Mouse (Mus musculus): ENCODE measurements around the gene Timm22. TPM values are rescaled to one million over a fixed set of nuclear protein-coding genes. Genes with fewer than 3 reads are reported as not detected.

Timm22 gene
- total RNA-seq (2015) (10.5 and 11.0 TPM in 2 replicates), total RNA-seq (2017) (6.5 and 10.3 TPM in 2 replicates)

DNA sequence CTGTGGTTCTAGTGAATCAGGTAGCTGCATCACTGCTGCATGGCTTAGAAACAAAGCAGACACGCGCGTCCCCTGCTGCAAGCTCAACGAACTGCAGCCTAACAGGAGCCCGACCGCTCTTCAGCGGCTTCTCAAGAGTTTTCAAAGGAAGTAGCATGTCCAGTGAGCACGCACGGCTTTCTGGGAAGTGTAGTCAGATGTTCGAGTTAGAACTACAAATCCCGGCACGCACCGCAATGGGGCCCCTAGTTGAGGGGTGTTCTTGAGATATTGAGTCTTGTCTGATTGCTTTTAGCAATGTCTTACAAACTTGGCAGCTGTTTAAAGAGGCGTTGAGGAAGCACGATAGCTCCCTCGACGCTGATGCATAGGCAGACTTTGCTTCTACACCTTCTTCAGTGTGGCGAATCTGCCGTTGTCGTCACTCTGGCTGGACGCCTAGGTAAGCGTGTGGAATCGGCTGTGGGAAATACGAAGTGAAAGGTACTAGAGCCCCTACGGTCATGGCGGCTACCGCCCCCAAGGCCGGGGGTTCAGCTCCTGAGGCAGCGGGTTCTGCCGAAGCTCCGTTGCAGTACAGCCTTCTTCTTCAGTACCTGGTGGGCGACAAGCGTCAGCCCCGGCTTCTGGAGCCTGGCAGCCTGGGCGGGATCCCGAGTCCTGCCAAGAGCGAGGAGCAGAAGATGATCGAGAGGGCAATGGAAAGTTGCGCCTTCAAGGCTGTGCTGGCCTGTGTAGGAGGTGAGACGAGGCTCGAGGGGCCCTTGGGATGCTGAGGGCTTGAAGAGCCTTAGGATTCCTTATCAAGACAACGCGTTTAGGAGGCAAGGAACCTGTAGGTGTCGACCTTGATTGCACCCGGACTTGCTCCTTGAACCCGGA, at the start of gene Timm22:
Timm22 (plus strand) TSS at position 251 of the 882 bp plus-strand sequence.
- peak; percentile 99 for ATAC-seq (ENCODE audit: poor library complexity, severe bottlenecking)

DNA sequence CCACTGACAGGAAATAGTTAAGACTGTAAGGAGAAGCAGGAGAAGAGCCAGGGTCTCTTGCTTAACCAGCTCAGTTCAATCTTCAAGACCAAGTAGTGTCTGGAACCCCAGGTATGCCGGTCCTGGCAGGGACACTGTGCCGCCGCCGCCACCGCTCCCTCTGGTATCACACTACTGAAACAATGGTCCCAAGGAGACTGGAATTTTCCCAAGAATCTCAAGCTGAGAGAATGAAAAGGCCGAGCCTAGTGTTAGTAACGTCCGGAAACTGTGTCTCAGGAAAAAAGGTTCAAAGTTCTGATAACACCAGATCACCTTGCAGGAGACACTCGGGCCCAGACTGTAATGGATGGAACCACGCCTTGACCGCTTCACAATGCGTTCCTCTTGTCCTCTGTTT, 49.3 kb upstream of the Timm22 start:
- ATAC-seq (ENCODE audit: poor library complexity, severe bottlenecking), result no peak

DNA sequence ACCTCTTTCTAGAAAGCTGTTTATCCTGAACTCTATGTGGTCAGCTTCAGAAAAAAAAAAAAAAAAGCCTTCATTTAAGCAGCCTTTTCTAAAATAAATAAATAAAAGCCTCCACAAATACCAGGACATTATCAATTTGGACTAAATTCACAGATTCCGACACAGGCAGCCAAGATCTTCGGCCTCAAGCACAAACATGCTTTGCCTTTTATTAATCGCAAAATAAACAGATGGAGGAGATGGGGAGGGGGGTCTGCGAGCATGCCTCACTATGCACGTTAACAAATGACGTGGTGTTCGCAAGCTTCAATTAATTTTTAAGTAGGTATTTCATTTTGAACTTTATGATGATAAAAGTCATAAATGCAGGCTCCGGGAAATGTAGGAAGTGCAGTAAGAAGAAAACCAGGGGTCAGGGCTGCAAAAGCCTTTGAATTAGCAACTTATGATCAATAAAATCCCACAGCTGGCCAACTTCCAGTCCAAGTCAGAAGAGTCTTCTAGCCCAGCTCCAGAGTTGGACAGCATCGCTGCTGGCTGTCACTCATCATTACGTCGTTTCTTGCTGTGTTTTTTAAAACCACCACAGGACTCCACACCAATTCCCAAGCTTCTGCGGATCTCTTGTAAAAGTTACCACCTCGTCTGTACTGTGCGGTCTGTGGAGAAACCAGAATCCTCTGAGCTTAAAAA, 48.0 kb upstream of the Timm22 start:
- no peak for ATAC-seq (ENCODE audit: poor library complexity, severe bottlenecking)

DNA sequence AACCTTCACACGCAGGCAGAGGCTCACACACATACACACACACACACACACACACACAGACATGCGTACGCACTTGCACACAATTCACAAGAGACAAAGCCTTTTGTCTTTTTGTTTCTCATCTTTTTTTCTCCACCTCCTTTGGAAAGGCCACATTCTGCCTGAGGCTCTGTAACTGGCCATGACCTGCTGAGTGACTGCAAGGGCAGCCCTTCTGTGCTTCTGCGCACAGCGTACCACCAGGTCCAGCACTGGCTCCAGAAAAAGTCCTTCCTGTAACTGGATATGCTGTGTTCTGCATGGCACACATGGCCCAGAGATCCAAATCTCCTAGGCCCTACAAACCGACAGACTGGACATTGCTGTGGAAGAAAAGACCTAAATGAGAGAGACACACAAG, 46.5 kb upstream of the Timm22 start:
- ATAC-seq (ENCODE audit: poor library complexity, severe bottlenecking), result no peak

DNA sequence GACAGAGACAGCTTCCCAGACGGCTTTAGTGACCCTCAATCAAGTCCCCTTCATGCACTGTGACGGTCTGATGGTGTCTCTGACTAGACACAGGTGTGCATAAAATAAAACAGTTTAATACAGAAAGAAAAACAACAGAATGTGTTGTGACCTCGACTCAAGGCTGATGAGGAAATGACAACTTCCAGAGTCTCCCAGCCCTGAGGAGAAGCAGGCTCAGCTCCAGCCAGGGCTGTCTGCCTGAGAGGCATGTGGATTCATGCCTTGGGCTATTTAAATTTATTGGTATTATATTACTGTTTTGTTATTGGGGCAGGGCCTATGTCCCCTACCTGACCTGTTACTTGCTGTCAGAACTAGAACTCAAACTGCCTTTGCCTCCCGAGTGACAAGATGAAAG, 45.3 kb upstream of the Timm22 start:
- ATAC-seq (ENCODE audit: poor library complexity, severe bottlenecking), result no peak

DNA sequence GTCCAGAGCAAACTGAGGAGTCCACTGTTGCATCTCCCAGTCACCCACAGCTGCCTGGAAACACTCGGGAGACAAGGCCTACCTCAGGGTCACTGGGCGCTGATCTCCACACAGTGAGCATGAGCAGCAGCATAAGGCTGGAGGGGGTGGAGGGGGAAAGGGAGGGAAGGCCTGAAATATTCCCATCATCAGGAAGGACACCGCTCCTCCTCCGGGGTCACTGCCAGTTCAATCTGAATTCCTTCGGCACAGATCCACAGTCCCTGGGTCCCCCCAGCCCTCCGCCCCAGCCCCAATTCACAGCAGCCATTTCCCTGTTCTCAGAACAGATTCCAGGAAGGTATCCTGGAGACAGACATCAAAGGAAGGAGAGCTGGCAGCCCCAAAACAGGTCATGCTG, 43.6 kb upstream of the Timm22 start:
- no peak for ATAC-seq (ENCODE audit: poor library complexity, severe bottlenecking)

DNA sequence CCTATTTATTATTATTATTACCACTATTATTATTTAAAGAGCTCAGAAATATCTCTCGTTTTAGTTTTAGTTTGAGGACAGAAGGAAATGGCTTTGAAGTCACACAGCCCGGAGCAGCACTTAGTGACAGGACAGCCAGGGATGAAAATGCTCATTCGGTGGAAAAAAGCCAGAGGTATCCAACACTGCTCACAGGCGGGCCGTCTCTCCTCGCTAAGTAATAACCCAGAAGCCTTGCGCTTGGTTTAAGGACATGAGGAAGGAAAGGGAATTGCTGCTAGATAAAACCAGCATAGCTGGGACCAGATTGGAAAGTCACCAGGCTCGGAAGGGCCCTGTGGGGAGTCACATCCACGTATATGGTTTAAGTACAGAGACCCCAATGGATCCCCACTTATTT, 43.1 kb upstream of the Timm22 start:
- ATAC-seq (ENCODE audit: poor library complexity, severe bottlenecking), result no peak

DNA sequence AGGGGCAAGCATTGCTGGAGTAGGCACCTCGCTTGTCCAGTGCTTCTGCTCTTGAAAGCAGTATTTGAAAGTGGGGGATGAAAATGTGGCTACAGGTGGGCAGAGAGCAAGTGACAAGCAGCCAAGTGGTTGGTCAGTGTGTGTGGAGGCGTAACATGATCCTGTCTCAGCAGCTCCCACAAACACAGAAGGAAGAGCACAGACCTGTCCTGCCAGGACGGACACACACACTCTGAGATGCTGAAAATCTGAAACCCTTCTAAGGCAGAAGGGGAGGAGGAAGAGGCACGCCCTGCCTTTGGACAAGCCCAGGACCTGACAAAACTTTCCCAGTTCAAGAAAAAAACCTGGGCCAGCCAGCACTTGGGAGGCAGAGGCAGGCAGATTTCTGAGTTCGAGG, 42.7 kb upstream of the Timm22 start:
- ATAC-seq (ENCODE audit: poor library complexity, severe bottlenecking), result no peak

DNA sequence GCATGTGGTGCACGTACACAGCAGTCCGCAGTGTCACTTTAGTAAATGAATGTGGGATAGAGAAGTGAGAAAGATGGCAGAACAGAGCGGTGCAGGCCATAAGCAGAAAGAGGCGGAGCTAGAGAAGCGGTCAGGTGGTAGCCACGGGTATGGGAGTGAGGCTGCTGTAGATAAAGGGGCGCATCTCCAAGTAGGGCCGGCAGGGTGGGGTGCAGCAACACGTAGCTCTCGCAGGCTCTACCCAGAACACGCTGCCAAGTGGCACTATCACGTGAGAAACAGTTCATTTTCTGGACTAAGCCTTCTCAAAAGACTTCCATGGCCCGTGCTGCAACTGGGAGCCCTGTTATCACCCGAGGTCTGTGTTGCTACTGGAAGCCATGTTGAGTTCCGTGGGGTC, 40.0 kb upstream of the Timm22 start:
- ATAC-seq (ENCODE audit: poor library complexity, severe bottlenecking), result no peak

DNA sequence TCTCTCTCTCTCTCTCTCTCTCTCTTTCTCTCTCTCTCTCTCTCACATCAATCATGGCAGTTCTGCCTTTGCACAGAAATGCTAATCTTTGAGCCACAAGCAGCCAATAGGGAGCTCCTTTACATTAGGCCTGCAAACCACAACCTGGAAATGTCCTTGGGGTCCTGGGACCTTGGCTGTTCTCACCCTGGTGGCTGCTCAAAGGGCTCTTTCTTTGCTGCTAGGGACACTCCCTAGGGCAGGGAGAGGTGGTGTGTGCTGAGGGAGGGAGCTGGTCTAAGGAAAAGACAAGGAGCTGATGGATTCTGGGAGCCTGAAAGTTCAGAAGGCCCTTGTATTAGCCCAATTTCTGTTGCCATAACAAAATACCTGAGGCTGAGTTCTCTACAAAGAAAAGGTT, 36.3 kb upstream of the Timm22 start:
- no peak for ATAC-seq (ENCODE audit: poor library complexity, severe bottlenecking)

DNA sequence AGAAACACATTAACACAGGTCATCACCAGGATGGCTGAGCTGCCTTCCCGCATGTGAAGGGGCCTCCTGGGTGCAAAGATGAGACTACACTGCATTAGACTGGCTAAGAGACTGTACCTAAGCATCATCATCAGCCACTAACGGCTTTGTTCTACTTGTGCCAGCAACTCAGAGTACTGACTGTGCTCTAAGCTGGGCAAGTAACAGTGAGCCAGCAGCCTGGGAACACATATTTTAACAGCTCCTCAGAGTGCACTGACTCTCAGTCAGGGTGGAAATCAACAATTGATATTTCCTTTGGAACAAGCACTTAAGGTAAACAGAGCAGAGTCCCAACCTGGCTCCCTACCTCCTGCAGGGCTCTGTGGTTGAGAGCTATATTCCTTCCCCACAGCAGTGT, 34.6 kb upstream of the Timm22 start:
- ATAC-seq (ENCODE audit: poor library complexity, severe bottlenecking), result no peak

DNA sequence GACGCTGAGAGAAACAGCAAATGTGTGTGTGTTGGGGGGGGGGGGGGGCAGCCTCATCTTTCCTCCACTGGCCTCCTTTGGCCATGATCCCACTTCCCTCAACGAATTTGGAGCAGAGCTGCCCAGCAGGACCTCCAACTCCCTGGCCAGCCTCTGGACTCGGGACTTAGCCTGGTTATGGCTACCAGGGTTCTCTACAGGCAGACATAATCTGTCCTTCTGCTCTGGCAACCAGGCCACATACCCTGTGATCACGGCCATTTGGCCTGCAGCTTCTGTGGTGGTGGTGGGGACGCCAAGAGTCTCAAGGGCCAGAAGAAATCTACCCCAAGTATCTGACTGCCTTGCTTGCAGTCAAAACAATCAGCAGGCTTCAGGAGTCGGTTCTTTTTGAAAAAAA, 34.2 kb upstream of the Timm22 start:
- ATAC-seq (ENCODE audit: poor library complexity, severe bottlenecking), result no peak

DNA sequence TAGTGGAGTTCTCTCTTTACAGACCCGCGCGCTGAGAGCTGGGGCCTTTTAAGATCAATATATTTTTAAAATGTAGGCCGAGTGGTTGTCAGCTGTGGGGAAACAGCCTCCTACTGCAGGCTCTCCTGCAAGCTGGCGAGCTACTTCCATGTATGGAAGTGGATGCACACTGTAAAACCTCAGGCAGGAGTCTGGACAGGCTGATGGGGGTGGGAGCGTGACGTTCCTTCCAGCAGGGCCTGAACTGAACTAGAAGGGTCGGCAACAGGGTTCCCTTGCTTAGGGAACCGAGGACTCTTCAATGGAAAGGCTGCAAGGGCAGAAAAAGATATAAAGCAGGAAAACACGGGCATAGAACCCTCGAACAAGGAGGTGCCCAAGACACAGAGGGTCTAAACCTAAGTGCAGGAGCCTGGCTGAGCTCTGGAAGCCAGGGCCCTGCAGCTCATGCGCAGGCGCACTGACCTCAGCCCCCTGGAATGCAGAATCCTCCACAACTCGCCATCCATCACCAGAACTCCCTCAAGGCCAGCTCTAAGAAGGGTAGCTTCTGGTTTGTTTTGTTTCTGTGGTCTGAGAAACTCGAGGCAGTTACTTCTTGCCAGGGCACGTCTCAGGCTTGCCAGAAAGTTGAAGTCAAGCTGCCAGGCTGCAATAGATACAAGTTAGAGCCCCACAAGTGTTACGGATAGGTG, 32.1 kb upstream of the Timm22 start:
- ATAC-seq (ENCODE audit: poor library complexity, severe bottlenecking), result no peak

DNA sequence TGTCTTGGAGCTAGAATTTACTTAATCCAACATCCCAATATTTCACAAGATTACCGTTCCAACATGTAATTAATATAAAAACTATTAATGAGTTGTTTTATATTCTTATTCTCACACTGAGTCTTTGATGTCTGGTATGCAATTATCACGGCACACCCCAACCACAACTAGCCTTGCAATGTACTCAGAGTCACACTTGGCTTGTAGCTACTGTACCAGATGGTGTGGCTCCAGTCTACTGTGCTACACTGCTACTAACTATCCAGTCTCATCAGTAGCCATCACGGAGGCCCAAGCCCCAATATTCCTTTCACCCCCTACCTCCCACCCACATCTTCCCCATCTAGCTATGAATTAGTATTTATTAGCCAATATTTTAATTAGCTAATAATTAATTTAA, 30.3 kb upstream of the Timm22 start:
- ATAC-seq (ENCODE audit: poor library complexity, severe bottlenecking), result no peak

DNA sequence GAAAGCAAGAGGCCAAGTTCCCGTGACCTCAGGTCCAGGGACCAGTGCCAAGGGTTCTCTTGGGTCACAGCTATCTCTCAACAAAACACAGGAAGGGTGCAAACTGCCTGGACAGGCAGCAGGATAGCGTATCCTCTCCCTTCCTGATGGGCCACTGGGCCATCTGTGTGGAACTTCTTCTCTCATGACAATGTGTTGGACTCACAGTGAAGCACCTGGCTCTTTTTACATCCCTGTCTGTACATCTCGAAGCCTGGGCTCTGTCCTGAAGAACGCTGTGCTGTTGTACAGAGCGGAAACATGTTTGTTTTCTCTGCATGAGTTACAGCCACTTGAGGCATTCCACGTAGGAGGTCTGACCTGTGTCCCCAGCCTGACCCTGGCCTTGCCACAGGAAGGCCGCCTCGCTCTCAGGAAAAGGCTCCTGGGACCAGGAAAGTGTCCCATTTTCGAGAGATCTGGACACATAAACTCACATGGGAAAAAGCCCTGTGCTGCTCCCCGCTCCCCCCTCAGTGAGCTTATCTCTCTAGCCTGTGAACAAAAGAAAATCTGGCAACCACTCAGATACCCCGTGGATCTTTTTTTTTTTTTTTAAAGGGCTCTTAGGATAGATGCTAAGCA, 26.7 kb upstream of the Timm22 start:
- no peak for ATAC-seq (ENCODE audit: poor library complexity, severe bottlenecking)

DNA sequence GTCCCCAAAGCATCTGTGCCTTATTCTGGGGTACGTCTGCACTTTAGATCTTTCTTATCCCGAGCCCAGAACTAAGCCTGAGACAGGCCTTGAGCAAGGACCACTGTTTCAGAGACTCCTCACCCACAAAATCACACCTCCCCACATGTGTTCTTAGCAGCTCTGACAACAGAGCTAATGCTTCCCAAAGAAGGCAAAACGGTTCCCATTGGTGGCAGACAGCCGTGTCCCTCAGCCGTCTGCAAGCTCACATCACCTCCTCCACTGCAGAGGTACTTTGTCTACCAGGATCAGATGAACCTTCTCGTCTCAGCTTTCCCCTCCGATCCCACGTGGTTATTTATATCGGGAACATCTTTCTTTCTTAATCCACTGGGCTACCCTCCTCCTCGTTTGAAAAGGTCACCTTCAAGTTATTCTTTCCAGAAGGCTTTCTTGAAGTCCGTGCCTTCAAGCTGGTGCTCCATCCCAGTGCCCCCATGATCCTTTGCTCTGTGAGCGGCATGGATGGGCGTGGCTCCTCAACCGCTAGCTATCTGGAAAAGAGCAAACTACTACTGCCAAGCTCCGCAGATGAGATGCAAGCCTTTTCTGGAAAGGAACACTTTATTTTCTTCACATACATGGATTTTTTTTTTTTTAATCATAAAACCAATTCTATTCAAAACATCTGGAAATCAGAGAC, 25.4 kb upstream of the Timm22 start:
- ATAC-seq (ENCODE audit: poor library complexity, severe bottlenecking), result no peak

DNA sequence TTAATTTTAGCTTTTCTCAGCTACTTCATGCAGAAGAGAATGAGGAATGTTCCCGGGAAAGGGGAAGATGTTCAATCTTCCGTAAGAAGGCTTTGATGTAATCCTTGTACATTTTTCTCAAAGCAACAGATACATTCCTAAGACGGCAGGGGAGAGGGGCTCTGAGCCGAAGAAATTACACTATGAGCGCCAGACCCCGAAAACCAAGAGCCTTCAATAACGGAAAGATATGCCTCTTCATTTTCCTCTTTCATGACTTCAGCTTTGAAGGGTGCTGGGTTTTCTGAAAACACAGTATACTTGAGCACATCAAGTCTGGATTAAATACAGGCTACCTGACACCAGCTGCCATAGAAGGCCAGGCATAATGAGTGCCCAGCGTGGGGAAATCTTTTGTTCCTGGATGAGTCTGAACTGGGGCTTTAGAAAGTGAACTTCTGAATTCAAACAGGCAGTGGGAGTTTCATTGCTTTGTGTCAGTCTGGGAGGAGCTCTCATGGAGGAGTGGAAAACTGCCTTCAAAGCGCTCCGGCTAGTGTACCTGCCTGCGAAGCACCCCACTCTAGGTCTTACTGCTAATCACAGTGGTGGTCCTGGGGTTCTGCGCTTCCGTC, 23.9 kb upstream of the Timm22 start:
- ATAC-seq (ENCODE audit: poor library complexity, severe bottlenecking), result no peak

DNA sequence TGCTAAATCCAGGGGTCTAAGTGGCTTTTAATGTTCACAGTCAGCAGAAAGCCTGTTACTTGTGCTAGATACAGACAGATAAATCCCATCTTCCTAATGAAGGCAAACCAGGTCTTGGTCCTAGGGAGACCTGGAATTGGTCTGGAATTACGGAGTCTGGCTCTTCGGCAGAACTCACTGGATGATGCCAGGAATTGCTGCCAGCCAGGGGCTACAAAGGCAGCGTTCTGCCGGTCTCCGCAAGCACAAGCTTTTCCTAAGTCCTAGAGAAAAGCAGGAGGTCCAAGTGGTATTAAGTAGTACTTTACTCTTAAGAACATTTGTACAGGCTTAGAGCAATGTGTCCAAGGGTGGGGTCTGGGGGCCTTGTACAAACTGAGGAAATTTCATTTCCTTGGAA, 22.4 kb upstream of the Timm22 start:
- no peak for ATAC-seq (ENCODE audit: poor library complexity, severe bottlenecking)

DNA sequence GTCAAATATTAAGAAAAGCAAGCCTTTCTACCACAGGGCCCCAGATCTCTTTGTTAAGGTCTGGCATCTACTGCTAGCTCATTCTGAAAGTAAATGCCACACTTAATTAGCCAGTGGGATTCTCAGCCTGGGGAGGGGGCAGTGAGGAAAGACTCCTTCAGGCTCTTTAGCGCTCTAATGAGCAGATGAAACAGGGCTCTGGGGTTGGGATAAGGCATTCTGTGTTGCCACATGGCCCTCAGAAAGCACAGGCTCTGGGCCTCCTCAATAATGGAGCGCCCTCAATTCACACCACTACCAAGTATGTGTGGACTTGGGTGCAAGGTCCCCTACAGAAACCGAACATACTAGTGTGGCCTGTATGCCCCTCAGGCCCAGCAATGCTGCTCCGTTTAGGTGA, 21.7 kb upstream of the Timm22 start:
- ATAC-seq (ENCODE audit: poor library complexity, severe bottlenecking), result no peak

DNA sequence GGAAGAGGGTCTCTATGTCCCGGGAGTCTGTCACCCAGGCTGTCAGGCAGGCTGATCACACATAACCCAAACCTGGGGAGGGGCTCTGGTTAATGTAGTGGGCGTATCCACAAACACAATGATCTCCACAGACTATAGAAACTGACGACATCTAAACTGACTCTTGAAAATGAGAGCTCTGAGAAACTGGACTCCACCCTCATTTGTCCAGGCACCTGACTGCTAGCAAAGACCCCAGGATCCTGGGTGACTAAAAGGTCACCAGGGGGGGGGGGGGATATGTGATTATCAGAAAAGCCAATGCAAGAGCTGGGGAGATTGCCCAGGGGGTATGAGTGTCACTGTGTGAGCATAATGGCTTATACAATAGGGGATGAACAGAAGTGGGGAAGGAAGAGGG, 21.0 kb upstream of the Timm22 start:
- no peak for ATAC-seq (ENCODE audit: poor library complexity, severe bottlenecking)

Measured in megakaryocyte, adult 5-6 weeks (primary cell).